Mouse (Mus musculus): Measurements from ENCODE around the gene Etv2. TPM values are rescaled to one million over a fixed set of nuclear protein-coding genes. Genes with fewer than 3 reads are reported as not detected.
A peak's percentile ranks its signal among the peaks of the same experiment; 100 is the strongest.

The Etv2 gene
- polyA plus RNA-seq, 1 experiment, result 0.11 TPM

GRCm38 (mm10) chr7:30593579-30594509 is 41.8 kb downstream of the Etv2 start:
- peaks cover 17% of the 10 kb centered on the region for H3K4me1 ChIP-seq (ENCODE audit: control insufficient read depth, insufficient read depth, insufficient read length, low read length)
- no peaks in the 10 kb centered on the region for H3K36me3 ChIP-seq (ENCODE audit: control insufficient read depth, insufficient read depth, low read length)
- TF ChIP-seq CTCF (IDR thresholded peaks at IDR 0.05; ENCODE audit: extremely low read depth, insufficient read length, insufficient replicate concordance, low read depth, low read length) (no peak), POLR2A (IDR thresholded peaks at IDR 0.05; ENCODE audit: low read depth, low read length) (no peak)
- H3K4me3 ChIP-seq (ENCODE audit: low read depth, low read length), result no peak overlapping the region
- 56% methylated on average over 10 of the region's 10 CpGs for WGBS
- no peak overlapping the region for H3K27ac ChIP-seq (ENCODE audit: insufficient read depth, low read depth, low read length)
- H3K27me3 ChIP-seq (ENCODE audit: control insufficient read depth, insufficient read depth, low read length), result no peaks in the 10 kb centered on the region

GRCm38 (mm10) chr7:30592772-30593423 is 42.8 kb downstream of the Etv2 start:
- 73% methylated on average over 5 of the region's 5 CpGs for WGBS
- H3K27me3 ChIP-seq (ENCODE audit: control insufficient read depth, insufficient read depth, low read length), result no peaks in the 10 kb centered on the region

GRCm38 (mm10) chr7:30591605-30591951 is 44.1 kb downstream of the Etv2 start:
- WGBS, result 92% methylated on average over 4 of the region's 4 CpGs
- H3K36me3 ChIP-seq (ENCODE audit: control insufficient read depth, insufficient read depth, low read length), result peaks cover under 1% of the 10 kb centered on the region; the same call in 1 of the 2 replicates
- peaks cover 20% of the 10 kb centered on the region for H3K4me1 ChIP-seq (ENCODE audit: control insufficient read depth, insufficient read depth, insufficient read length, low read length)
- H3K27me3 ChIP-seq (ENCODE audit: control insufficient read depth, insufficient read depth, low read length), result no peaks in the 10 kb centered on the region
- H3K27ac ChIP-seq (ENCODE audit: insufficient read depth, low read depth, low read length), result no peak overlapping the region
- H3K4me3 ChIP-seq (ENCODE audit: low read depth, low read length), result no peak overlapping the region
- TF ChIP-seq CTCF (IDR thresholded peaks at IDR 0.05; ENCODE audit: extremely low read depth, insufficient read length, insufficient replicate concordance, low read depth, low read length) (no peak), POLR2A (IDR thresholded peaks at IDR 0.05; ENCODE audit: low read depth, low read length) (no peak)

More at GRCm38 (mm10) chr7:30592772-30593423, 42.8 kb downstream of the Etv2 start:
- H3K27ac ChIP-seq (ENCODE audit: insufficient read depth, low read depth, low read length), result no peak overlapping the region
- H3K4me3 ChIP-seq (ENCODE audit: low read depth, low read length), result no peak overlapping the region
- H3K36me3 ChIP-seq (ENCODE audit: control insufficient read depth, insufficient read depth, low read length), result no peaks in the 10 kb centered on the region
- H3K4me1 ChIP-seq (ENCODE audit: control insufficient read depth, insufficient read depth, insufficient read length, low read length), result peaks cover 17% of the 10 kb centered on the region
- TF ChIP-seq POLR2A (IDR thresholded peaks at IDR 0.05; ENCODE audit: low read depth, low read length) (no peak), CTCF (IDR thresholded peaks at IDR 0.05; ENCODE audit: extremely low read depth, insufficient read length, insufficient replicate concordance, low read depth, low read length) (no peak)

GRCm38 (mm10) chr7:30590927-30591604 is 44.6 kb downstream of the Etv2 start:
- peaks cover 20% of the 10 kb centered on the region for H3K4me1 ChIP-seq (ENCODE audit: control insufficient read depth, insufficient read depth, insufficient read length, low read length)
- no peak for TF ChIP-seq POLR2A (IDR thresholded peaks at IDR 0.05; ENCODE audit: low read depth, low read length)
- no peak for TF ChIP-seq CTCF (IDR thresholded peaks at IDR 0.05; ENCODE audit: extremely low read depth, insufficient read length, insufficient replicate concordance, low read depth, low read length)
- no peak overlapping the region for H3K4me3 ChIP-seq (ENCODE audit: low read depth, low read length)
- peaks cover 5% of the 10 kb centered on the region for H3K36me3 ChIP-seq (ENCODE audit: control insufficient read depth, insufficient read depth, low read length)
- WGBS, result 92% methylated on average over 9 of the region's 9 CpGs
- H3K27ac ChIP-seq (ENCODE audit: insufficient read depth, low read depth, low read length), result no peak overlapping the region
- no peaks in the 10 kb centered on the region for H3K27me3 ChIP-seq (ENCODE audit: control insufficient read depth, insufficient read depth, low read length)

GRCm38 (mm10) chr7:30589435-30590301 is 46.0 kb downstream of the Etv2 start:
- Histone ChIP-seq H3K4me3 (ENCODE audit: low read depth, low read length) (peak overlapping the region; percentile 64), H3K4me1 (ENCODE audit: control insufficient read depth, insufficient read depth, insufficient read length, low read length) (peaks cover 20% of the 10 kb centered on the region), H3K27me3 (ENCODE audit: control insufficient read depth, insufficient read depth, low read length) (no peaks in the 10 kb centered on the region), H3K36me3 (ENCODE audit: control insufficient read depth, insufficient read depth, low read length) (peaks cover 18% of the 10 kb centered on the region), H3K27ac (ENCODE audit: insufficient read depth, low read depth, low read length) (peak overlapping the region; percentile 79)
- WGBS, result 10% methylated on average over 40 of the region's 40 CpGs
- TF ChIP-seq POLR2A (IDR thresholded peaks at IDR 0.05; ENCODE audit: low read depth, low read length), result no peak
- peak; percentile 96; the same call in 1 of the 2 replicates for TF ChIP-seq CTCF (IDR thresholded peaks at IDR 0.05; ENCODE audit: extremely low read depth, insufficient read length, insufficient replicate concordance, low read depth, low read length)

GRCm38 (mm10) chr7:30588676-30589434 is 46.8 kb downstream of the Etv2 start, which contains the start of gene Kmt2b:
Gene Kmt2b, minus strand, starts transcription at chr7:30588726.
- Histone ChIP-seq H3K27ac (ENCODE audit: insufficient read depth, low read depth, low read length) (peak within 1 kb of the TSS; percentile 79), H3K36me3 (ENCODE audit: control insufficient read depth, insufficient read depth, low read length) (peaks cover 25% of the 10 kb centered on the region), H3K4me3 (ENCODE audit: low read depth, low read length) (peak within 1 kb of the TSS; percentile 94), H3K4me1 (ENCODE audit: control insufficient read depth, insufficient read depth, insufficient read length, low read length) (peaks cover 15% of the 10 kb centered on the region), H3K27me3 (ENCODE audit: control insufficient read depth, insufficient read depth, low read length) (no peaks in the 10 kb centered on the region)
- WGBS, result under 1% methylated on average over 60 of the region's 68 CpGs
- no peak for TF ChIP-seq CTCF (IDR thresholded peaks at IDR 0.05; ENCODE audit: extremely low read depth, insufficient read length, insufficient replicate concordance, low read depth, low read length)
- TF ChIP-seq POLR2A (IDR thresholded peaks at IDR 0.05; ENCODE audit: low read depth, low read length), result peak; percentile 71

All from small intestine, adult 2 months (tissue).